Mouse (Mus musculus) granulocyte monocyte progenitor cell, adult 5-6 weeks (primary cell): ENCODE measurements at regions not wholly inside any gene's neighbourhood (a gene's known extent, or its start where the extent isn't known, plus 50 kb on each side); places are given as distances from the start of the nearest gene placed in this dataset.

Experiments used
- ATAC-seq: replicated peaks from 2 replicates; pipeline ENCODE4 v1.8.0; 2016; ENCODE audit warnings: mild to moderate bottlenecking, moderate TSS enrichment, inconsistent platforms; ENCODE audit not compliant: poor library complexity, severe bottlenecking

- ATAC-seq, result peak; percentile 85
Measured at GRCm38 (mm10) chr6:147810710-147811109, 236.3 kb upstream of the Far2 start.

DNA sequence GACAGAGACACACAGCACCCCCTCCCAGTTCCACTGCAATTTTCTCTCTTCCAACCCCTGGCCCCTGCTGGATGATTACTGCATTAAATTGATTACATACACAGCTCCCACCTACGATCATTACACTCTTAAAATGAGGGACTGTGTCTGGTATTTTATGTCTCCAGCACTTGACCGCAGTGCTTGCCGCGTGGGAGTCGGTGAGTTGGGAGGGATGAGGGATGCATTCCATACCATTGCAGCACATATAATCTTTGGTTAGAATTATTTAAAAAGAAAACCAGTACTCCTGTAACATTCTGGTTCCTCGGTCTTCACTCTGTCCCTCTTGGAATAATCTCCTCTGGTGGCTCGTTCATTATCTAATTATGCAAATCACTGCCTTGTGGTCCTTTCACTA, 230.2 kb upstream of the Far2 start:
- ATAC-seq, result no peak

DNA sequence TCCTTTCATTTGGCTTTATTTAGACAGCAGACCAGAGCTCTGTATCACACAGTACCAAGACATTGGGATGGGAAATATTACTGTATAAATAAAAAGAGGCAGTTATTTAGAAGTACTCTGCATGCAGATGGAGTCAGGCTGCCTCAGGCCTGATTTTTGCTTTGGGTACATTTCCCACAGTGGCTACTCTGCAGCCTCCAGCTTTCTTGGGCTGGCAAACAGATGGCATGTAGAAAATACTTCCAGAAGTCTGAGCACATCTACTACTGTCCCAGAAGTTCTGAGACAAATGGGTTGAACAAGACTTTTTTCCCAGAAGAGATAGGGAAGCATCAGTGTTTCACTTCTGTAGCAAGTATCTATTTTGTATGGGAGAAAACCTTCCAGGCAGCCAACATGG, 229.8 kb upstream of the Far2 start:
- ATAC-seq, result no peak

DNA sequence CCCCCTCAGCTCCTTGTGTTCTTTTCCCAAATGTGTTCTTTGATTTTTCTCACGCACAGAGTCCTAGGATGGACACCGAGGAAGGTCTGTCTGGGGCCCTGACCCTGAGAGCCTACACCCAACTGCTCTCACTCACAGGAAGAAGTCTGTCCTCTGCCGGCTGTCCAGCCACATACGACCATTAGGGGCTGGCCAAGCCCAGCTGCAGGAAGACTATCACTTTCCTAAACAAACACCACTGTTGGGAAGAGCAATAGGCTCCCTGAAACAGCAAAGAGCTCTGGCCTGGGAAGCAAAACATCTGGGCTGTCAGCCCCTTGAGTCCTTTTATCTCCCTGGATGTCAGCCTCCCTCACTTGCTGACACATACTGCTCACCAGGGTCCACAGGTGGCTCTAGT, 224.8 kb upstream of the Far2 start:
- ATAC-seq, result no peak

DNA sequence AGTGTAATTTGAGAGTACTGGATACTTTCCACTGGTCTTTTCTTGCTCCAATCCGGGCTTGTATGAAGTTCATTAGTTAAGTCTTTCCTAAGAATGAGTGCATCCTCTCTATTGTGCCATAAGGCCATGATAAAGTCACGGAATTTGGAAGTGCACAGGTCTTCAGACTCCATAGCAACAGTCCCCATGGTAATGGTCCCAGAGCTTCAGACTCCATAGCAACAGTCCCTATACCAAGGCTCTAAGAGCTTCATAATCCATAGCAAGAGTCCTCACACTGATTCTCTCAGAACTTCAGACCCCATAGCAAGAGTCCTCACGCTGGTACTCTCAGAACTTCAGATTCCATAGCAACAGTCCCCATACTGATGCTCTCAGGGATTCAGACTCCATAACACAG, 214.5 kb upstream of the Far2 start:
- ATAC-seq, result no peak

GRCm38 (mm10) chr6:147833501-147833900, 213.6 kb upstream of the Far2 start:
- ATAC-seq, result no peak

- no peak for ATAC-seq
Measured at GRCm38 (mm10) chr6:147838846-147839245, 208.2 kb upstream of the Far2 start.

DNA sequence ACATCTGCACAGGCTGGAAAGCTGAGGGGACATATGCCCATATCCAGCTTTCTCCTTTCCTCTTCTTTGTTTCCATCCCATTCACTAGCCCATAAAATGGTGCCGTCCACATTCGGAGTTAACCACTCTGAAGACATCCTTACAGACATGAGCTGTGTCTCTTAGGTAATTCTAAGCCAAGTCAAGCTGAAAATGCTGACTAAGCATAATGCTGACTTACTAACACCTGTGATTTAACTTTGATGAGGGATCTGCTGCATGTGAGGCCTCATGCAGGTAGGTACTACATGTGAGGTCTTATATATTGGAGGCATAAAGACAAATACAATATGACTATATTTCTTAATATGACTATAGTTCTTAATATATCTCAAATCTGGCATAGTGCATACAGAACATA, 197.1 kb upstream of the Far2 start:
- ATAC-seq, result no peak

DNA sequence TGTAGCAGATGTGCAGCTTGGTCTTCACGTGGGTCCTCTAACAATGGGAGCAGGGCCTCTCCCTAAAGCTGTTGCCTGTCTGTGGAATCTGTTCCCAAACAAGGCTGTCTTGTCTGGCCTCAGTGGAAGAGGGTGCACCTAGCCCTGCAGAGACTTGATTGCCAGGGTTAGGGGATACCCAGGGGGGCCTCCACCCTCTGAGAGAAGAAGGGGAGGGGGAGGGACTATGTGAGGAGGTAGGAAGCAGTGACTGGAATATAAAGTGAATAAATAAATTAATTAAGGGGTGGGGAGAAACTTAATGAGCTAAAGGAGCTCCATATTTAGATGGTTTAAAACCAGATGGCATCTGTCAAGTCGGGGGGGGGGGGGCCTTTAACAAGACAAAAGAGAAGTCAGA, 185.9 kb upstream of the Far2 start:
- ATAC-seq, result no peak

GRCm38 (mm10) chr6:147871033-147871432, 176.0 kb upstream of the Far2 start:
- ATAC-seq, result no peak

DNA sequence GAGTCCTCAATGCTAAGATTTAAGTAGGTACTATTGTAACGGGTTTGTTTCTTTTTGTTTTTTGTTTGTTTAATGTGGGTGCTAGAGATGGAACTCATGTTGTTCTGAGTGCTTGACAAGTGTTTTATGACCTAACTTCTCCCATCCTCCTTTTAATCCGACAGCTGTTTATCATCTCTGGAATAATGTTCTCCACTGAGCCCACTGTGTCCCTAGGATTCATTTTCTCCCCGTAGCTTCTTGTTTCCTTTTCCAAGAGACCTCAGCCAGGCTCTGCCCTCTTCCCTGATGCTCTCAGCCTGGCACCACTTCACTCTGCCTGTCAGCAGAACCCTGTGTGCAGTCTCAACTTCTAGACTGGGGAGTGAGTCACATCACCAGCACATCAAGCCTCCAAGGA, 173.9 kb upstream of the Far2 start:
- no peak for ATAC-seq

GRCm38 (mm10) chr6:147878485-147878884, 168.6 kb upstream of the Far2 start:
- no peak for ATAC-seq

- ATAC-seq, result peak; percentile 90
Measured at GRCm38 (mm10) chr6:147885902-147886301, 161.2 kb upstream of the Far2 start.

DNA sequence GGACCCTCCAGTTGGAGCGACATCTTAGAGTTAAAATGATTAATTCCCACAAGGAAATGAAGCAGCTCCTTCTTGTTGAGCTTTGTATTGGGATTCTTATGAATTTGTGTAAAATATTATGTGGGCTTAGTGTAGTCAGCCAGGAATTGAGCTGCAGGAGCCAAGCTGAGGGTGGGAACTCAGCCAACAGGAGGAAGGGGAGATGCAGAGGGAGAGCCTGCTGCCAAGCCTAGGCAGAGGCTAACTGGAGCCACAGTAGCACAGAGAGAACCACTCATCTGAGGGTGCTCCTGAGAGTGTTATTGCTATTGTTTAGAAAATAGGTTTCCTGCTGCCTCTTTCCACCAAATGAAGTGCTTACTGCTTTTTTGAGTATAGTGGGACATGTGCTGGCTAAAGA, 127.4 kb upstream of the Far2 start:
- ATAC-seq, result no peak

GRCm38 (mm10) chr6:147921091-147921490, 126.0 kb upstream of the Far2 start:
- no peak for ATAC-seq

GRCm38 (mm10) chr6:147922506-147922905, 124.6 kb upstream of the Far2 start:
- no peak for ATAC-seq

DNA sequence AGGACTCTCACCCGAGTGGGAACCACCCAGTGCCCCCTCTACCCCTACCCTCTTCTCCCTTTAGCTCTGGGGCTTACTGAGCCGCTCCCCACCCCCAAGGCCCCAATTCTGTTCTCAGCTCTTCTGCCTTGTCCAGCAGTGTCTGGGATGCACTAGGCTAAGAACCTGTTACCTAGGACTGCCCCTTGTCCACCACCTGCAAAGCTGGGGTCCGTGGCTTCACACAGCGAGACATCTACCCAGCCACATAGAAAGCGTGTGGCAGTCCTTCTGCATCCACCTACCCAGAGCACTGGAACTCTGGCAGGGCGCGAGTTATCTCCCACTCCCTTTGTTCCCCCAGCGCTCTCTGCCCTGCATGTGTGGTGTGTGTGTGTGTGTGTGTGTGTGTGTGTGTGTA, 123.8 kb upstream of the Far2 start:
- ATAC-seq, result no peak

GRCm38 (mm10) chr6:147928951-147929350, 118.1 kb upstream of the Far2 start:
- ATAC-seq, result no peak

DNA sequence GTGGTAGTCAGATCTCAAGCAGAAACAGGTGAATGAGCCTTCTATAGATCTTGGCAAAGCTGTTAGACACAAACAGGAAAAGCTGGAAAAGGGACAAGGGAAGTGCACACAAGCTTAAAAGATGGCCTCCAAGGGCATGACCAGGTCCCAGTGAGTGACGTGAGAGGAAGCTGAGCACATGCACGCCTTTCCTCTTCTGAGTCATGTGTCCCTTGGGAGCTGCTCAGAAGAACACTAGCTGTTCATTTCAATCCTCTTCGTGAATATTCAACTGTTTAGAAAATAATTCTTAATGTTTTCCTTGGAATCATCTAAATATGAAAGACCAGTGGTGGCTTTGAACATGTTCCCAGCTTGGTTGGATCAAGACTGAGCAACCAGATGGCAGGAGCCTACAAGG, 103.0 kb upstream of the Far2 start:
- ATAC-seq, result no peak

DNA sequence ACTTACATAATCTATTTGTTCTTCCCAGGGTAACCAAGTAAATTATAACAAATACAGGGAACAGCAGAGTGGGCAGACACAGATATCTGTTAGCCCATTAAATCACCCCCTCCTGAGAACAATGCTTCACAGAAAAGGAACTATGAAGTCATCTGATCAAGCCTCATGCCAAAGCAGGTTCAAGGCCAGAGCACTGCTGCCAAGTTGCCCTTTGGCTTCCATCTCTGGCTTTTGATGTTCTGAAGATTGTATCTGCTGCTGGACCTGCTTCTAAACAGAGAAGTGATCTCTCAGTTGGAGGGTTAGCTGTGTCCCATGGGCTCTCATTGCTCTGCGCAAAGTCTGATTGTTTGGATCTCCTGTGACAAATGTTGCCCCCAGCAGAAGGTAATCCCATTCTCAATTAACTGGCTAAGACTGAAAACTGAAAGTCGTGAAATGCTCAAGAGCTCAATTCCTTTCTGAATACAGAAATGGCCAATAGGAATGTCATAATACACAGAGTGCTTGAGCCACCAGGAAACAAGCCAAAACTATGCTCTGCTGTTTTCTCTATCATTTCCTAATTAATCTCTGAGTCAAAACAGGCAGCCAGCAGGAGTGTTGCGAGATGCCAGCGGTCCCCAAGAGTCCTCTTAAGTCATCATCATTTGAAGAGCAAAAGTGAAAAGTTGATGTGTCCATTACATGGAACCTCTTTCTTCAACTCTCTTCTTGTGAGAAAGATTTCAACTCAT, 102.0 kb upstream of the Far2 start:
- ATAC-seq, result no peak

GRCm38 (mm10) chr6:147947997-147948396, 99.1 kb upstream of the Far2 start:
- ATAC-seq, result no peak

GRCm38 (mm10) chr6:147951642-147952041, 95.4 kb upstream of the Far2 start:
- ATAC-seq, result no peak
